Mouse (Mus musculus): ENCODE results near the gene Spats2l. TPM values are rescaled to one million over a fixed set of nuclear protein-coding genes. Genes with fewer than 3 reads are reported as not detected.
A peak's percentile ranks its signal among the peaks of the same experiment; 100 is the strongest.

Gene Spats2l
- polyA plus RNA-seq, 1 experiment from 2014 or later: 78.7 TPM

DNA sequence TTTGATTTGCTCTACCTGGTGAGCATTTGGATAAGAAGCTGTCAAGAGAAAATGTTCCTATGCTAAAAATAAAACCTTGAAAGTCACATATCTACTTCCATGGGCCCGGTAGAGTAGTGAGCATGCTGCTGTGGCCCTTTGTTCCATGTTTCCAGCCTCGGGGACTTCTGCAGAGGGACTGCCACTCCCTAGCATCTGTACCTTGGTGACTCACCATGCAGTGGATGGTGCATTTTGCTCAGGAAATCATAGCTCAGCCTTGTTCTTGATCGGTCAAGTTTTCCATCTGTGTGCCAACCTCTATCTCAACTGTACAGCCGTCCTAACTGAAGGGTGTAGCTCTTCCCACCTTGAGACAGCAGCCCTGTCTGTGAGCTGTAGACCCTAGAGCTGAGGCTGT lies 10.3 kb downstream of the Spats2l start:
- Histone ChIP-seq H3K36me3 (no peaks in the 10 kb centered on the region), H3K4me1 (peaks cover 5% of the 10 kb centered on the region; the same call in 1 of the 2 replicates), H3K4me3 (replicated peaks) (no peak overlapping the region), H3K9me3 (replicated peaks) (no peaks in the 10 kb centered on the region), H3K27me3 (replicated peaks) (no peaks in the 10 kb centered on the region), H3K4me2 (no peak overlapping the region), H3K27ac (replicated peaks) (no peak overlapping the region), H3K9ac (replicated peaks) (no peak overlapping the region)
- WGBS: 90% methylated on average over 4 of the region's 4 CpGs
- ATAC-seq (ENCODE audit: low FRiP score): no peak

DNA sequence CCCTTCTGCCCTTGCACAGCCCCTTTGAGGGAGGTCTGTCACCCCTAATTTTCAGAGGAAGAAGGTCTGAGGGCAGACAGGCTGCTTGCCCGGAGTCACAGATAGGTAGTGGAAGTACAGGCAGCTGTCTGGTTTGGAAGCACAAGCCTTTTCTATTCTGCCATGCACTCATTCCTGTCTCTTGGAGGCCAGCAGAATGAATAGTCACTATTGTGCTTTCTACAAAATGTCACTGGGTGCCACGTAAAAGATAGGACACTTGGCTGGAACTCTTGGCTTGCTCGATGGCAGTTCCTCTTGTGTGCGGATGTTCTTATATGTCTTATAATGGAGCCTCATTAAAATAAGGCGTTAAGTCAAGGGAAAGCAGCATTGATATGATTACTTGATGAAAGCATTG lies 15.9 kb downstream of the Spats2l start:
- H3K4me3 ChIP-seq (replicated peaks): no peak overlapping the region
- H3K9me3 ChIP-seq (replicated peaks): no peaks in the 10 kb centered on the region
- no peak overlapping the region for H3K9ac ChIP-seq (replicated peaks)
- no peak for ATAC-seq (ENCODE audit: low FRiP score)
- H3K27me3 ChIP-seq (replicated peaks): no peaks in the 10 kb centered on the region
- H3K27ac ChIP-seq (replicated peaks): no peak overlapping the region
- peaks cover 8% of the 10 kb centered on the region; the same call in 1 of the 2 replicates for H3K4me1 ChIP-seq
- no peak overlapping the region for H3K4me2 ChIP-seq
- 66% methylated on average over 5 of the region's 5 CpGs for WGBS
- H3K36me3 ChIP-seq: no peaks in the 10 kb centered on the region

DNA sequence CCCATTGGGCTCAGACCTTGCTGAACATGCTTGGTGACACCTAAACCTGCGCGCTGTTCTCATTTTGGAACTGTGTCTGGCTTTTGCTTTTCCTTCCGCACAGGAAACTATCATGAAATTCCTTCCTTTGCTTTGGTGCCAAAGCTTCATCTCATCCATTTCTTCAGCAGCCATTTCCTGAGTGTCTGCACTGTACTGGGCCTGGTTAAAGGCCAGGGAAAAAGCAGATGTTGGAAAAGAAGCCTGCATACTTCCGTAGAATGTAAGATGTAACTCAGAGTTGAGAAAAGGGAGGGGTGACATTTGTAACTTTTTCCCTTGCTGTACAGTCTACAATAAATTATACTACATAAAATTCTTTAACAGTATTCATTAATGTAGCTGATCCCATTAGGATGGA lies 18.2 kb downstream of the Spats2l start:
- Histone ChIP-seq H3K4me1 (peaks cover 8% of the 10 kb centered on the region; the same call in 1 of the 2 replicates), H3K27ac (replicated peaks) (no peak overlapping the region), H3K9me3 (replicated peaks) (no peaks in the 10 kb centered on the region), H3K9ac (replicated peaks) (no peak overlapping the region), H3K4me3 (replicated peaks) (no peak overlapping the region), H3K36me3 (no peaks in the 10 kb centered on the region), H3K27me3 (replicated peaks) (no peaks in the 10 kb centered on the region), H3K4me2 (no peak overlapping the region)
- ATAC-seq (ENCODE audit: low FRiP score): no peak
- WGBS: 91% methylated on average over 4 of the region's 4 CpGs

DNA sequence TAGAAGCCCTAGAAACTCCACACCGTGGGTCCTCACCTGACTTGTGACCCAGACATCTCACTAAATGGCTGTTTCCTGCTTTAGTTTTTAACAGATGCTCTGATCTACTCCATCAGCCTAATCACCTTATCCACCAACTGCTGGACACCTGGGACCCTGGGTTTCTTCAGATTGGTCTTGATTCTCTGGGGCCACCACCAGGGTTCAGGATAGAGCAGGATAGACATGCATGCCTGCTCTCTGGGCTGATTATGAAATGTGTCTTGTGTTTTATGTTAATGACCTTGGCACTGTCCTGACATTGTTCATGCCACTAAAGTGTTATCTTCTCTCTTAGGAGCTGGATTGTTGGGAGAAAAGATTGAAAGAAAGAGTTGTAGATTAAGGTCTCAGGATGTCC lies 21.9 kb downstream of the Spats2l start:
- WGBS: 75% methylated on average over 1 of the region's 1 CpGs
- Histone ChIP-seq H3K4me2 (no peak overlapping the region), H3K4me3 (replicated peaks) (no peak overlapping the region), H3K27me3 (replicated peaks) (no peaks in the 10 kb centered on the region), H3K4me1 (peaks cover 2% of the 10 kb centered on the region; the same call in 1 of the 2 replicates), H3K27ac (replicated peaks) (no peak overlapping the region), H3K9ac (replicated peaks) (no peak overlapping the region), H3K9me3 (replicated peaks) (no peaks in the 10 kb centered on the region), H3K36me3 (no peaks in the 10 kb centered on the region)
- no peak for ATAC-seq (ENCODE audit: low FRiP score)

DNA sequence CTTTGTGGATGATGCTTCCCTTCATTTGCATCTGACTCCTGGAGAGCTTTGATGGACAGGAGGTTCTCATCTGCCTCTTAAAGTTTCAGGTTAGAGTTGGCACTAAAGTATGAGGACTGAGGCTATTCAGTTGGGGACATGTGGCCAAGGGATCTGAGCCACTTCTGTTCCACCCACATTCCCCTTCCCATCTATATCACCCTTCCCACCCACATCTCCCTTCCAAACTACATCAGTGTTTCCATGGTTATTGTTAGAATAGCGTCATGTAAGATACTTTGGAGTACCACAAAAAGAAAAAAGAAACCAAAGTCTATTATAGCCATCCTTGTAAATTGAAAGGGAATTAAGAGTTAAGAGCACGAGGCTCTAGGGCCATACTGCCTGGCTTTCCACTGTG lies 25.4 kb downstream of the Spats2l start:
- H3K4me2 ChIP-seq: no peak overlapping the region
- peaks cover 11% of the 10 kb centered on the region for H3K4me1 ChIP-seq
- H3K36me3 ChIP-seq: no peaks in the 10 kb centered on the region
- ATAC-seq (ENCODE audit: low FRiP score): no peak
- H3K9ac ChIP-seq (replicated peaks): no peak overlapping the region
- no peak overlapping the region for H3K27ac ChIP-seq (replicated peaks)
- no peaks in the 10 kb centered on the region for H3K27me3 ChIP-seq (replicated peaks)
- H3K9me3 ChIP-seq (replicated peaks): no peaks in the 10 kb centered on the region
- WGBS: 97% methylated on average over 2 of the region's 2 CpGs
- no peak overlapping the region for H3K4me3 ChIP-seq (replicated peaks)

DNA sequence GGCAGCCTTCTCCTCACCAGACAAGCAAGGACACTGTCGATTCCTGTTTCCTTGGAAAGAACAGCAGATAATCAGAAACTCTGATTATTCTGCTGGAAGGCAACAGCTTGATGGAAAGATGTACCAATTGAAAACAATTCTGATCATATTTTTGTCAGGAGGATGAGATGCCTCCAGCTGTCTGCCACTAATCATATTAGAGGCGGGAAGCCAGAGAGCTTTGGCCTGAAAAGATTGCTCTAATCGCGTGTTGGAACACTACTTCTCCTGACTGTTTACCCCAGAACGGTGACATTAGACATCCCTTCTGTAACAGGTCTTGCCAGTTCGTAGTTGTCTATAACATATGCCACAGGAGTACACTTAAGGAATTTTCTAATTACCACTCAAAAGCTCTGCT lies 26.9 kb downstream of the Spats2l start:
- H3K9ac ChIP-seq (replicated peaks): no peak overlapping the region
- 66% methylated on average over 6 of the region's 6 CpGs for WGBS
- H3K4me1 ChIP-seq: peaks cover 17% of the 10 kb centered on the region
- no peaks in the 10 kb centered on the region for H3K27me3 ChIP-seq (replicated peaks)
- H3K4me2 ChIP-seq: no peak overlapping the region
- no peaks in the 10 kb centered on the region for H3K36me3 ChIP-seq
- H3K4me3 ChIP-seq (replicated peaks): no peak overlapping the region
- ATAC-seq (ENCODE audit: low FRiP score): 0 out of 2 replicates have a peak, but pooled peaks have one; percentile 10
- no peak overlapping the region for H3K27ac ChIP-seq (replicated peaks)
- no peaks in the 10 kb centered on the region for H3K9me3 ChIP-seq (replicated peaks)

DNA sequence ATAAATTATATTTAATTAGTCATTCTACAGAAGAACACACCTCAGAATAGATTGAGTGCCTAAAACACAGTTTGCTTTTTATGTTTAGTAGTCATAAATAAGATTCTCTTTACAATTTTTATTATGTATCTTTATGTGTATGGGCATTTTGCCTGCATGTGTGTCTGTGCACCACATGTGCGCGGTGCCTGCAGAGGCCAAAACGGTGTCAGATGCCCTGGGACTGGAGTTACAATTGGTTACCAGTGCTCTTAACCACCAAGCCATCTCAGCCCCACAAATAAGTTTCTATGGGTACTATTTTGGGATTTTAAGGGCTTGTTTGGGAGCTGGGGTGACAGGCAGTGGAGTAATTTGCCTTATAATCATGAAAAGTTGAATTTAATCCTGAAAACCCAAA lies 32.2 kb downstream of the Spats2l start:
- no peaks in the 10 kb centered on the region for H3K27me3 ChIP-seq (replicated peaks)
- H3K27ac ChIP-seq (replicated peaks): no peak overlapping the region
- H3K4me3 ChIP-seq (replicated peaks): no peak overlapping the region
- peaks cover 21% of the 10 kb centered on the region for H3K4me1 ChIP-seq
- no peaks in the 10 kb centered on the region for H3K9me3 ChIP-seq (replicated peaks)
- WGBS: 49% methylated on average over 3 of the region's 3 CpGs
- no peaks in the 10 kb centered on the region for H3K36me3 ChIP-seq
- no peak overlapping the region for H3K9ac ChIP-seq (replicated peaks)
- no peak overlapping the region for H3K4me2 ChIP-seq
- ATAC-seq (ENCODE audit: low FRiP score): peak; percentile 19; the same call in 1 of the 2 replicates

DNA sequence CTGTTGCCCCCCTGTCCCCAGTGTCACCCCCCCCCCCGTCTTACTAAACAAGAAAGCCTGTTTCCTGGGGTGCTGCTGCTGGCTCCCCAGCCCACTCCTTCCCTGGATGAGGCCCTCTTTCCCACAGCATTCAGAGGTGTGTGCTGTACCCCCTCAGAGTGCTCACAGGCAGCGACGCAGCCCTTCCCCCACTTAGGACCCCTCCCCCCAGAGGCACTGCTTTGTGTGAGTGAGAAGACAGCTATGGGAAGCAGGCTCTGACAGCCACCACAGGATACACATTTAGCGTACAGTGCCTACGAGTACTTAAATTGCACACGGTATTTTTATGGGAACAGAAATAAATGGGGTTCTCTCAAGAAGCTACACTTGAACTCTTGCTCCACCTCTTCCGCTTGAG lies 33.9 kb downstream of the Spats2l start:
- no peaks in the 10 kb centered on the region for H3K9me3 ChIP-seq (replicated peaks)
- no peak overlapping the region for H3K27ac ChIP-seq (replicated peaks)
- H3K4me3 ChIP-seq (replicated peaks): no peak overlapping the region
- H3K9ac ChIP-seq (replicated peaks): no peak overlapping the region
- no peaks in the 10 kb centered on the region for H3K27me3 ChIP-seq (replicated peaks)
- no peaks in the 10 kb centered on the region for H3K36me3 ChIP-seq
- ATAC-seq (ENCODE audit: low FRiP score): no peak
- WGBS: 41% methylated on average over 7 of the region's 7 CpGs
- no peak overlapping the region for H3K4me2 ChIP-seq
- peaks cover 15% of the 10 kb centered on the region for H3K4me1 ChIP-seq

DNA sequence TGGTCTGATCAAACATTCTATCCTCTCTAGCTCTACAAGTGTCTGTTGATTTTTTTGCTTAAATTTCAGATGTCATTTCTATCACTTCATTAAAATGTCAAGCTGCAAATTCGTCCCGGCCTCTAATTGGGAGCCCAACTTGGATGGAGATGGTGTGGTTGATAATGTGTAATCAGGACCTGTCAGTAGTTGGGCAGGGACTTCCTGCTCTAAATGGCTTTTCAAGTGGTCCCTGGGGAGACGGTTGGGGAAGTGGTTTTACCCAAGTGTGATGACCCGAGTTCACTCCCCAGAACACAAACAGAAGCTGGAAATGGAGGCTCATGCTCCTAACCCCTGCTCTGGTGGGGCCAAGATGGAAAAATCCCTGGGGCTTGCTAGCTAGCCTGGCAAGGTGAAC lies 36.3 kb downstream of the Spats2l start:
- Histone ChIP-seq H3K9me3 (replicated peaks) (no peaks in the 10 kb centered on the region), H3K4me3 (replicated peaks) (no peak overlapping the region), H3K27me3 (replicated peaks) (no peaks in the 10 kb centered on the region), H3K4me2 (no peak overlapping the region), H3K9ac (replicated peaks) (no peak overlapping the region), H3K27ac (replicated peaks) (no peak overlapping the region), H3K36me3 (no peaks in the 10 kb centered on the region), H3K4me1 (peaks cover 13% of the 10 kb centered on the region)
- 71% methylated on average over 4 of the region's 4 CpGs for WGBS
- no peak for ATAC-seq (ENCODE audit: low FRiP score)

DNA sequence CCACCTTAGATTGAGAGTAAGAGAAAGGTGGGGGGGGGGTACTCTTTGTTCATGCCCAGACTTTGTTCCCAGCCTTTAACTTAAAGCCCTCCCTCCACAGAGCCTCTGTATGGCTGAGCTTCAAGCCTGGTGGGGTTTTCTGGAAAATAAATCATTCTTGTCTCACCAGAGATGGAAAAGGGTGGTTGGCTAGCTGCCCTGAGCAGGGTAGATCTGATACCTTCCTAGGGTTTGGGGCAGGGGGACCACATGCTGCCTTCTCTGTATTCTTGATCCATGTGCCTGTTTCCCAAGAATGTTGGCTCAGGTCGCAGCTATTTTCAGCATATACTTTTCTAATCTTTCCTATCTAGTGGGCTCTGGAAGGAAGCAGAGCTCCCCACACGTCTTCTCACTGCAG lies 43.1 kb downstream of the Spats2l start:
- Histone ChIP-seq H3K27ac (replicated peaks) (no peak overlapping the region), H3K9me3 (replicated peaks) (no peaks in the 10 kb centered on the region), H3K9ac (replicated peaks) (no peak overlapping the region), H3K27me3 (replicated peaks) (no peaks in the 10 kb centered on the region), H3K4me1 (no peaks in the 10 kb centered on the region), H3K4me3 (replicated peaks) (no peak overlapping the region), H3K36me3 (no peaks in the 10 kb centered on the region), H3K4me2 (no peak overlapping the region)
- no peak for ATAC-seq (ENCODE audit: low FRiP score)
- WGBS: 79% methylated on average over 2 of the region's 2 CpGs

DNA sequence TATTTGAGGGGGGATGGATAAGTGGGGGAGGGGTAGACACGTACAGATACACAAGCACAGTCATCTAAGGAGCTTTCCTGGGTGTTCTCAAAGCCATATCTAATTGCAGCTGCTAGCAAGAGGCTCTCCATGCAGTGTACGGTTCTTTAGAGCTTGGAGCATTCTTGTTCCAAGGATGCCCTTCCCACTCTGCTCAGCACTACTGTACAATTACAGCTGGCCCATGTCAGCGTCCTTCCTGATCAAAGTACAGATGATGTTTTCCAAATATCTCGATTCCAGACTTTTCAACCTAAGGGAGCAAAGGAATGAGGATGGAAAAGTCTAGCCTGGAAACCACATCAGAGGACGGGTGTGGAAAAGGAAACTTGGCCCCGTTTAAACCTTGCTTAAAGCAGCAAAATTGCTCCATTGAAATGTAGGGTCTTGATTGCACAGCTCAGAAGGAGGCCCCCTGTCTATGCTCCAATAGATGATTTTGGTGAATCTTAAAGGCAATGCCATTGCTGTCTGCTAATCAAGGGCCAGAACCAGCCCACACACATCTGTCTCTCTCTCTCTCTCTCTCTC lies 46.6 kb downstream of the Spats2l start:
- Histone ChIP-seq H3K9me3 (replicated peaks) (no peaks in the 10 kb centered on the region), H3K36me3 (no peaks in the 10 kb centered on the region), H3K4me2 (no peak overlapping the region), H3K27ac (replicated peaks) (no peak overlapping the region), H3K4me3 (replicated peaks) (no peak overlapping the region), H3K4me1 (no peaks in the 10 kb centered on the region), H3K9ac (replicated peaks) (no peak overlapping the region), H3K27me3 (replicated peaks) (no peaks in the 10 kb centered on the region)
- ATAC-seq (ENCODE audit: low FRiP score): no peak
- 84% methylated on average over 6 of the region's 6 CpGs for WGBS

DNA sequence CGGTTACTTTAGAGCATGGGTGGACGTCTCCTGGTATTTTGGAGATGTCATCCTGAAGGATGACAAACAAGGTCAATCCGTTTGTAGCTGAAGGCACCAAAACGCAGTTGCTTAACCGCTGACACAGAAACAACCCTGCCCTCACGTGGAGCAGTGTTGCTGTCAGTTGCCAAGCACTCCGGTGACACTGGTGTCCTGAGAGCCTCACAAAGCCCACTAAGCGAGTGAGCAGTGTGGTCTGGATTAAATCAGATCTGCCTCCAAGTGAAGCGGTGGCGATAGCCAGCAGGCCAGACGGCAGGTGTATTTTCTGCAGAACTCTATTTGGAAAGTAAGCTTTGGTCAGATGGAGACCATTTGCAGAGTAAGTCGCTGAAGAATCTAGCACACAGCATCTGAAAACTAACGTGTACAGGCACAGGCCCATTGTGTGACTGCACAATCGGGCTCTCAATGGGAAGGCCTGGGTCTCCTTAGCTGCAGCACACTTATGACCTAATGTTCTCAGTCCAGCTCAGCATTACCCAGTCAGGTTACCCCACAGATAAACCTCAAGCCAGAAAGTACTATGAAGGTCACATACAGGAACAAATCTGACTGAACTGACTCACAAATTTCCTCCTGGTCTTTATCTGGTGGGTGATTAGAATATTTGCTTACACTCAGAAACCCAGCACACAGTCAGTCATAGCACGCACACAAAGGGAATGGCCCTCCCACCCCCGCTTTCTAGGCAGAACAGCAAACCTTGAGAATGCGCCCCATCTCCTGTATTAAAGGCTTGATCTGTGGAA lies 51.2 kb downstream of the Spats2l start:
- ATAC-seq (ENCODE audit: low FRiP score): no peak
- H3K4me3 ChIP-seq (replicated peaks): no peak overlapping the region
- H3K9me3 ChIP-seq (replicated peaks): no peaks in the 10 kb centered on the region
- H3K9ac ChIP-seq (replicated peaks): no peak overlapping the region
- no peak overlapping the region for H3K4me2 ChIP-seq
- WGBS: 57% methylated on average over 17 of the region's 17 CpGs
- H3K27ac ChIP-seq (replicated peaks): no peak overlapping the region
- no peaks in the 10 kb centered on the region for H3K27me3 ChIP-seq (replicated peaks)
- H3K36me3 ChIP-seq: no peaks in the 10 kb centered on the region
- H3K4me1 ChIP-seq: no peaks in the 10 kb centered on the region
